Mouse (Mus musculus) stomach, postnatal 0 days (tissue): ENCODE results near the gene Arfgef2. TPM values are rescaled to one million over a fixed set of nuclear protein-coding genes. Genes with fewer than 3 reads are reported as not detected.
A peak's percentile ranks its signal among the peaks of the same experiment; 100 is the strongest.

Experiments
- ATAC-seq: fragments of 200-750 bp; cut with Nextera tagmentation; 2 replicates; pipeline ENCODE4 v1.8.0; 2017; ENCODE audit not compliant: low FRiP score, low TSS enrichment
- DNase-seq: peaks from one replicate; pipeline ENCODE4 v3.0.0-alpha.2; 2016; ENCODE audit warnings: low spot score
- H3K27ac ChIP-seq: fragments of 300-500 bp; sonication (generic); replicated peaks from 2 replicates; pipeline ENCODE4 v1.5.1; 2014; ENCODE audit warnings: mild to moderate bottlenecking, control low read depth
- H3K27me3 ChIP-seq: fragments of 300-500 bp; sonication (generic); 2 replicates; pipeline ENCODE4 v1.6.1; 2014; ENCODE audit warnings: low read length; ENCODE audit not compliant: control insufficient read depth, insufficient read depth
- H3K36me3 ChIP-seq: fragments of 300-500 bp; sonication (generic); 2 replicates; pipeline ENCODE4 v1.6.1; 2014; ENCODE audit warnings: low read length, mixed read lengths; ENCODE audit not compliant: control insufficient read depth, insufficient read depth
- H3K4me1 ChIP-seq: fragments of 300-500 bp; sonication (generic); replicated peaks from 2 replicates; pipeline ENCODE4 v1.6.1; 2014; ENCODE audit warnings: antibody characterized with exemption; ENCODE audit not compliant: control insufficient read depth, insufficient read depth
- H3K4me2 ChIP-seq: fragments of 300-500 bp; sonication (generic); replicated peaks from 2 replicates; pipeline ENCODE4 v1.6.1; 2014; ENCODE audit warnings: low read depth, mild to moderate bottlenecking, control low read depth, moderate library complexity
- H3K4me3 ChIP-seq: fragments of 300-500 bp; sonication (generic); 2 replicates; pipeline ENCODE4 v1.5.1; 2014; ENCODE audit warnings: low read depth, low read length, control low read depth
- H3K9ac ChIP-seq: fragments of 300-500 bp; sonication (generic); 2 replicates; pipeline ENCODE4 v1.6.1; 2014; ENCODE audit warnings: mild to moderate bottlenecking, low read length, control low read depth, mixed read lengths
- H3K9me3 ChIP-seq: fragments of 300-500 bp; sonication (generic); 2 replicates; pipeline ENCODE4 v1.6.1; 2016; ENCODE audit warnings: low read length; ENCODE audit not compliant: control insufficient read depth
- CTCF ChIP-seq: IDR thresholded peaks from 2 replicates; pipeline ENCODE4 v1.5.1; 2016; ENCODE audit warnings: antibody characterized with exemption, low read depth, mild to moderate bottlenecking, moderate library complexity
- EP300 ChIP-seq: optimal IDR thresholded peaks from 2 replicates; pipeline ENCODE3; 2016; ENCODE audit warnings: antibody characterized with exemption
- WGBS: fragments of 180-500 bp; shearing (Covaris S2); extraction: QIAGEN DNeasy Blood & Tissue Kit; methylation state at CpG from one replicate; pipeline ENCODE4 v1.1.7; 2014; 5-methylcytosine and 5-hydroxymethylcytosine counted together
- polyA plus RNA-seq: library from polyadenylated mRNA; unstranded; fragments of >200 nt; fragmentation: Nextera tagmentation; extraction: Ambion mirVana; gene quantifications from 2 replicates; pipeline ENCODE4 v1.2.1, GENCODE M21; 2015

Arfgef2 gene
- polyA plus RNA-seq, 1 experiment from 2014 or later = 3.1 TPM

DNA sequence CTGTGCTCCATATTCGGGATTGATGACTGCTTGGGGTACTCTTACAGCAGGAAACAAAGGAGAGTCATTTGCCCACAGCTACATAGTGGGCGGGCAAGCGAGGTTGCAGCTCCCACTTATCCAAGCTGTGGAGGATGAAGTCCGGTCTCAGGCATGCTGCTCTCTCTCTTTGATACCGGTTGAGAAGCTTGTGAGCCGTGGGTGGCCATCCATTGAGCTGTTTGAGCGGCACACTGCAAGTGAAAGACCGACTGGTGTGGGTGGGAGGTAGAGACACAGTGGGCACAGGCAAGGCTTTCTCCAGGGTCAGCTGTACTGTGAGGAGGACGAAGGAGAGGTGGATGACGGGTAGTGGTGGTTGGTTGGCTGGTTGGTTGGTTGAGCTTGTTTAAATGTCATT is 5.4 kb downstream of the Arfgef2 start:
- H3K27ac ChIP-seq = no peak overlapping the region
- H3K27me3 ChIP-seq = no peaks in the 10 kb centered on the region
- H3K4me3 ChIP-seq = no peak overlapping the region
- no peak overlapping the region for H3K4me2 ChIP-seq
- 0 out of 2 replicates have a peak, but pooled peaks cover 4% of the 10 kb centered on the region for H3K4me1 ChIP-seq
- DNase-seq (no peak), ATAC-seq (no peak)
- no peaks in the 10 kb centered on the region for H3K9me3 ChIP-seq
- no peaks in the 10 kb centered on the region for H3K36me3 ChIP-seq
- TF ChIP-seq EP300 = no peak
- no peak for TF ChIP-seq CTCF
- WGBS = 89% methylated on average over 10 of the region's 10 CpGs
- H3K9ac ChIP-seq = no peak overlapping the region

DNA sequence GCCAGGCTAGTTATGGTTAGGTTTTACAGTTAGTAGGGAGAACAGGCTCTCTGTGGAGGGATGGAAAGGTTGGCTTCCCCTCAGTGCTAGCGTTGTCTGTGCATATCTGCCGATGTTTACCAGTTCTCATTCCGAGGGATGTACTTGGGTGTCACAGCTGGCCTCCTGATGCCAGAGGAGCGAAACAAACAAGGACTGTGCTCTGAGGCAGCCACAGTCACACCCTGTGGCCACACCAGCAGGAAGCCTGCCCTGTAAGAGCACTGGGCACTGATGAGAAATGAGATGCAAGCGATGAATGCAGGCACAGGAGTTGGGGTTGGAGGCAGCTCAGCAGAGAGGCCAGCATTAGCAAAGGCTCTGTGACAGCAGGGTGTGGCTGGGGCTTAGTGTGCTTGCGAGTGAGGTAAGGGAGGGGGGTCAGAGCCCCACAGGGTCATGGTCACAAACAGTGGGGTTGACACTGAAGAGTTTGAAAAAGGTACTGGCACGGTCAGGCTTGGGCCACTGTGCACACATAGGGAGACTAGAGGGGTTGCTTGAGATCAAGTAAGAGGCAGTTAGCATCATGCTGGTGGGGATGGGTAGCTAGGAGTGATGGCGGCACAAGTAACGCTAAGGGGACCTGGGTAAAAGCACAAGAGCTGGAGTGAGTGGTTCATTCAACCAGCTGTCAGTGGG is 13.2 kb downstream of the Arfgef2 start:
- Histone ChIP-seq H3K4me1 (no peaks in the 10 kb centered on the region), H3K36me3 (no peaks in the 10 kb centered on the region), H3K4me2 (no peak overlapping the region), H3K27me3 (no peaks in the 10 kb centered on the region), H3K27ac (no peak overlapping the region), H3K9me3 (no peaks in the 10 kb centered on the region), H3K9ac (no peak overlapping the region), H3K4me3 (no peak overlapping the region)
- TF ChIP-seq EP300 (no peak), CTCF (no peak)
- DNase-seq = no peak
- 0 out of 2 replicates have a peak, but pooled peaks have one; percentile 11 for ATAC-seq
- WGBS = 73% methylated on average over 9 of the region's 9 CpGs

DNA sequence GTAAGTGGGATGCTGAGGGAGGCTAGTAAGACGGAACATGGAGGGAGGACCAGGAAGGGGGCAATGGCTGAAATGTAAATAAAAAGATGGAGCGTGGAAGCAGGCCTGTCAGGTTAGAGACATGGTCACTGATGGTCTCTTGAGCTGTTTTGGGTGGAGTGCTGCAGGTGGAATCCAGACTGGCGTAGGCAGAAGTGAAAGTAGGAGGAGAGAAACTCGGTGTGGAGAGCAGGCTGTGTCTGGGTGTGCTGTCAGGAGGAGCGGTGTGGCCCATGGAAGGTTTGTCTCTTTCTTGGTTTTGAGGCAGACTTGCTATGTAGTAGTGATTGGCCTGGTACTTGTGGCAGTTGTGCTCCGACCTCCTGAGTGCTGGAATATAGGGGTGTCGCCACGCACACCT is 14.5 kb downstream of the Arfgef2 start:
- H3K36me3 ChIP-seq = no peaks in the 10 kb centered on the region
- H3K27ac ChIP-seq = no peak overlapping the region
- H3K9ac ChIP-seq = no peak overlapping the region
- no peak overlapping the region for H3K4me2 ChIP-seq
- WGBS = 75% methylated on average over 8 of the region's 8 CpGs
- no peaks in the 10 kb centered on the region for H3K4me1 ChIP-seq
- no peak for DNase-seq
- no peaks in the 10 kb centered on the region for H3K9me3 ChIP-seq
- H3K4me3 ChIP-seq = no peak overlapping the region
- TF ChIP-seq EP300 (no peak), CTCF (no peak)
- H3K27me3 ChIP-seq = no peaks in the 10 kb centered on the region
- 0 out of 2 replicates have a peak, but pooled peaks have one; percentile 13 for ATAC-seq

DNA sequence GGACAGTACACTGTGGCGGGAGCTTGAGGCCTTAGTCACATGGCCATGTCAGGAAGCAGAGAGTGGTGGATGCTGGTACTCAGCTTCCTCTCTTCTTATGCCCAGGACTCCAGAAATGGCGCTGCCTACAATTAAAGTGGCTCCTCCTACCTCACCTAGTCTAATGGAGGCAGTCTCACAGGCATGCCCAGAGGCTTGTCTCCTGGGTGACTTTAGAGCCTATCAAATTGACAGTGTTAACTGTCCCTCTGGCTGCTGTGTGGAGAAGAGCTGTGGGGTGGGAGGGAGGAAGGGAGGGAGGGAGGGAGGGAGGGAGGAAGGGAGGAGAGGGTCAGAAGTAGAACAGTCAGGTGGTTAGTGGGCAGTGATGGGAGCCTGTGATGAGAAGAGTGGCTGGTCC is 15.5 kb downstream of the Arfgef2 start:
- Histone ChIP-seq H3K9me3 (no peaks in the 10 kb centered on the region), H3K4me3 (no peak overlapping the region), H3K27ac (no peak overlapping the region), H3K4me2 (no peak overlapping the region), H3K4me1 (no peaks in the 10 kb centered on the region), H3K36me3 (no peaks in the 10 kb centered on the region), H3K9ac (no peak overlapping the region), H3K27me3 (no peaks in the 10 kb centered on the region)
- TF ChIP-seq EP300 (no peak), CTCF (no peak)
- no peak for ATAC-seq
- WGBS = 68% methylated on average over 2 of the region's 2 CpGs
- no peak for DNase-seq

DNA sequence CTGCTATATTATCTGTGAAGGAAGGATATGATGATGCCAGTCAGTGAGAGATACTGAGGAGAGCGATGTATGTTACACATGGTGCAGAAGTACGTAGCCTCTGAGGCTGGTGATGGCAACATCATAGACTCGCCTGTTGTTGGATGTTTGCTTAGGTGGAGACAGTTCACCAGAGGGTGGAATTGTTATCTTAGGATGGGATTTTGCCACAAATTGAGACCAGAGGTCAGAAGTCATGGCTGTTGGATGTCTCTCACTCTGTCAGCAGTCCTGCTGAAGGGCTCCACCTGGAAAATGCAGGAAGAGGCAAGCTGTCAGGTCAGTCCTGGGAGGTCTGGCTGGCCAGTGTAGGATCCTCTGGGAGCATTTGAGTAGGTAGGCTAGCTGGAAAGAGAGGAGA is 16.0 kb downstream of the Arfgef2 start:
- no peaks in the 10 kb centered on the region for H3K9me3 ChIP-seq
- WGBS = 79% methylated on average over 3 of the region's 3 CpGs
- ATAC-seq (no peak), DNase-seq (no peak)
- H3K4me3 ChIP-seq = no peak overlapping the region
- H3K9ac ChIP-seq = peak overlapping the region; percentile 8; the same call in 1 of the 2 replicates
- no peaks in the 10 kb centered on the region for H3K36me3 ChIP-seq
- H3K4me2 ChIP-seq = no peak overlapping the region
- H3K27me3 ChIP-seq = no peaks in the 10 kb centered on the region
- no peaks in the 10 kb centered on the region for H3K4me1 ChIP-seq
- H3K27ac ChIP-seq = peak overlapping the region; percentile 40
- TF ChIP-seq CTCF = no peak
- no peak for TF ChIP-seq EP300

DNA sequence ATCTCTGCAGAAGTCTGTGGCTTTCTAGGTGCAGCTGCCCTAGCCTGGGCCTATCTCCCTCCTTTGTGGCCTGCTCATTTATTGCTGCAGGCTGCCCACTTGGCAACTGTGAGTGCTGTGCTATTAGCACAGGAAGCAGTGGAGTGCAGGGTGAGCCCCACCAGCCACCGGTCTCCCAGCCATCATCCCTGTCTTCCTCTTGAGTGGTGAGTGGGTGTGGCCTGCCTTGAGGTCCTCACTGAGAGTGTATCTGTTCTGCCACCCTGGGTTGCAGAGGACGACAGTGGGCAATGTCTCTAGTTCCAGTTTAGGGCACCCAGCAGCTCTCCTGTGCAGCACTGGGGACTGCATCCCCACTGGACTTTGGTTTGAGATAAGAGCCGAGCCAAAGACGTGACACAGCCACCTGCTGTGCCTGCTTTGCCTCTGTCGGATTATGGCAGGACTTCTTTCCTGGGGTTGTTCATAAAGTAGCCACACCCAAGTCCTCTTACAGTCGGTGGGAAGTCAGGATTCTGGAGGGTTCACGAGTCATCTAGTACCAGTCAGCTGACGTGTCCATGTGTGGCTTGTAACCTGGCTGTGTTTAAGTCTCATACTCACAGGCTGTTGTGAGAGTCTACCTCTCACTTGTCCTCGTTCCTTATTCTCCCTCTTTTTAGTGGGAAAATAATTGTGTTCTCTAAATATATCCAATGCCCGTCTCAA is 16.9 kb downstream of the Arfgef2 start:
- WGBS = 55% methylated on average over 10 of the region's 10 CpGs
- H3K27ac ChIP-seq = no peak overlapping the region
- H3K36me3 ChIP-seq = no peaks in the 10 kb centered on the region
- ATAC-seq (peak; percentile 85), DNase-seq (peak; percentile 62)
- H3K4me2 ChIP-seq = no peak overlapping the region
- TF ChIP-seq EP300 = no peak
- TF ChIP-seq CTCF = no peak
- no peaks in the 10 kb centered on the region for H3K27me3 ChIP-seq
- H3K9me3 ChIP-seq = no peaks in the 10 kb centered on the region
- H3K4me1 ChIP-seq = no peaks in the 10 kb centered on the region
- H3K4me3 ChIP-seq = no peak overlapping the region
- H3K9ac ChIP-seq = no peak overlapping the region
